Mouse (Mus musculus) lung, postnatal 0 days (tissue): ENCODE data around the gene Slc26a1. TPM values are rescaled to one million over a fixed set of nuclear protein-coding genes. Genes with fewer than 3 reads are reported as not detected.

Source experiments
- ATAC-seq: fragments of 200-750 bp; cut with Nextera tagmentation; 2 replicates; pipeline ENCODE4 v1.8.0; 2017; ENCODE audit warnings: moderate library complexity
- DNase-seq: peaks from one replicate; pipeline ENCODE4 v3.0.0-alpha.2; 2016; ENCODE audit warnings: low spot score
- H3K27ac ChIP-seq: fragments of 300-500 bp; sonication (generic); 2 replicates; pipeline ENCODE4 v1.5.1; 2014; ENCODE audit warnings: antibody characterized with exemption, mild to moderate bottlenecking, low read length, mixed read lengths
- H3K27me3 ChIP-seq: fragments of 300-500 bp; sonication (generic); replicated peaks from 2 replicates; pipeline ENCODE4 v1.6.1; 2014; ENCODE audit warnings: low read length, mixed read lengths; ENCODE audit not compliant: insufficient read depth
- H3K36me3 ChIP-seq: fragments of 300-500 bp; sonication (generic); 2 replicates; pipeline ENCODE4 v1.6.1; 2014; ENCODE audit warnings: low read length, mixed read lengths; ENCODE audit not compliant: insufficient read depth
- H3K4me1 ChIP-seq: fragments of 300-500 bp; sonication (generic); 2 replicates; pipeline ENCODE4 v1.6.1; 2014; ENCODE audit warnings: antibody characterized with exemption, low read depth, low read length, mixed read lengths; ENCODE audit not compliant: insufficient read depth
- H3K4me2 ChIP-seq: fragments of 300-500 bp; sonication (generic); replicated peaks from 2 replicates; pipeline ENCODE4 v1.6.1; 2014; ENCODE audit warnings: low read depth, mild to moderate bottlenecking, low read length, moderate library complexity, mixed read lengths
- H3K4me3 ChIP-seq: fragments of 300-500 bp; sonication (generic); 2 replicates; pipeline ENCODE4 v1.5.1; 2014; ENCODE audit warnings: low read depth, low read length
- H3K9ac ChIP-seq: fragments of 300-500 bp; sonication (generic); replicated peaks from 2 replicates; pipeline ENCODE4 v1.6.1; 2014; ENCODE audit warnings: low read depth, mild to moderate bottlenecking
- H3K9me3 ChIP-seq: fragments of 300-500 bp; sonication (generic); 2 replicates; pipeline ENCODE4 v1.6.1; 2016; ENCODE audit warnings: low read length, mixed read lengths
- CTCF ChIP-seq: IDR thresholded peaks from 2 replicates; pipeline ENCODE4 v1.5.1; 2016; ENCODE audit warnings: antibody characterized with exemption, mild to moderate bottlenecking
- EP300 ChIP-seq: IDR thresholded peaks from 2 replicates; pipeline ENCODE4 v1.6.1; 2016; ENCODE audit warnings: antibody characterized with exemption, mild to moderate bottlenecking, control low read depth
- WGBS: fragments of 180-500 bp; shearing (Covaris S2); extraction: QIAGEN DNeasy Blood & Tissue Kit; methylation state at CpG from one replicate; pipeline ENCODE4 v1.1.7; 2014; 5-methylcytosine and 5-hydroxymethylcytosine counted together
- polyA plus RNA-seq: library from polyadenylated mRNA; unstranded; fragments of >200 nt; fragmentation: Nextera tagmentation; extraction: Ambion mirVana; gene quantifications from 2 replicates; pipeline ENCODE4 v1.2.1, GENCODE M21; 2015

The Slc26a1 gene
- polyA plus RNA-seq, 1 experiment from 2014 or later = 0.19 TPM

DNA sequence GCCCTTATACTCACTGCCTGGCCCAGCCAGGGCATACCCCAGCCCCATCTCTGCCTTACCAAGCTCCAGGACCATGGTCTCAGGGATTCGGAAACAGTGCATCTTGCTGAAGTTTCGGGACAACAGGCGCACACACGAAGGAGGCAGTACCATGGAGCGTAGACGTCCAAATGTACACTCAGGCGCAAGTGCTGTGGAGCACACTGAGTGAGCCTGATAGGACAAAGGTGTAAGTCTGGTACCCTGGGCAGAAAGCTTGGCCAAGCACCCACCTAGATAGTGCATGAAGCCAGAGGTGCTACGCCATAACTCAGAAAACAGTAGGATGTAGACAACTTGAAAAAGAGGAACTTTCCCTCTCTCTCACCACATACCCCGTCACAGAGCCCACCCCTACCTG is 20.0 kb downstream of the Slc26a1 start:
- H3K9me3 ChIP-seq = no peaks in the 10 kb centered on the region
- DNase-seq = no peak
- TF ChIP-seq EP300 (no peak), CTCF (no peak)
- no peak overlapping the region for H3K27ac ChIP-seq
- H3K27me3 ChIP-seq = no peaks in the 10 kb centered on the region
- no peak for ATAC-seq
- no peak overlapping the region for H3K9ac ChIP-seq
- no peak overlapping the region for H3K4me3 ChIP-seq
- no peak overlapping the region for H3K4me2 ChIP-seq
- 94% methylated on average over 9 of the region's 9 CpGs for WGBS
- peaks cover 8% of the 10 kb centered on the region; the same call in 1 of the 2 replicates for H3K4me1 ChIP-seq
- H3K36me3 ChIP-seq = peaks cover 25% of the 10 kb centered on the region; the same call in 1 of the 2 replicates

GRCm38 (mm10) chr5:108654444-108654990 is 20.9 kb downstream of the Slc26a1 start:
- H3K4me3 ChIP-seq = no peak overlapping the region
- H3K9ac ChIP-seq = no peak overlapping the region
- WGBS = 92% methylated on average over 10 of the region's 10 CpGs
- ATAC-seq (no peak), DNase-seq (no peak)
- peaks cover 25% of the 10 kb centered on the region; the same call in 1 of the 2 replicates for H3K36me3 ChIP-seq
- peaks cover 2% of the 10 kb centered on the region; the same call in 1 of the 2 replicates for H3K4me1 ChIP-seq
- TF ChIP-seq CTCF (no peak), EP300 (no peak)
- no peak overlapping the region for H3K27ac ChIP-seq
- no peaks in the 10 kb centered on the region for H3K9me3 ChIP-seq
- H3K4me2 ChIP-seq = no peak overlapping the region
- H3K27me3 ChIP-seq = no peaks in the 10 kb centered on the region

- Histone ChIP-seq H3K27ac (no peak overlapping the region), H3K9me3 (no peaks in the 10 kb centered on the region), H3K36me3 (peaks cover 25% of the 10 kb centered on the region; the same call in 1 of the 2 replicates), H3K9ac (no peak overlapping the region), H3K27me3 (no peaks in the 10 kb centered on the region), H3K4me3 (no peak overlapping the region), H3K4me2 (no peak overlapping the region), H3K4me1 (no peaks in the 10 kb centered on the region)
- ATAC-seq (no peak), DNase-seq (no peak)
- no peak for TF ChIP-seq EP300
- 81% methylated on average over 6 of the region's 6 CpGs for WGBS
Observed at GRCm38 (mm10) chr5:108653341-108653740, 22.0 kb downstream of the Slc26a1 start.

GRCm38 (mm10) chr5:108651823-108652222 is 23.5 kb downstream of the Slc26a1 start:
- no peaks in the 10 kb centered on the region for H3K4me1 ChIP-seq
- WGBS = 36% methylated on average over 1 of the region's 1 CpGs
- H3K27me3 ChIP-seq = no peaks in the 10 kb centered on the region
- H3K9me3 ChIP-seq = no peaks in the 10 kb centered on the region
- H3K4me3 ChIP-seq = no peak overlapping the region
- ATAC-seq (peak; percentile 62), DNase-seq (peak; percentile 86)
- TF ChIP-seq CTCF (peak; percentile 87), EP300 (no peak)
- peaks cover 25% of the 10 kb centered on the region; the same call in 1 of the 2 replicates for H3K36me3 ChIP-seq
- H3K4me2 ChIP-seq = no peak overlapping the region
- no peak overlapping the region for H3K27ac ChIP-seq
- no peak overlapping the region for H3K9ac ChIP-seq

- Histone ChIP-seq H3K4me1 (no peaks in the 10 kb centered on the region), H3K4me2 (no peak overlapping the region), H3K9me3 (no peaks in the 10 kb centered on the region), H3K4me3 (no peak overlapping the region), H3K9ac (no peak overlapping the region), H3K27ac (no peak overlapping the region), H3K36me3 (peaks cover 25% of the 10 kb centered on the region; the same call in 1 of the 2 replicates), H3K27me3 (no peaks in the 10 kb centered on the region)
- WGBS = 78% methylated on average over 5 of the region's 5 CpGs
- DNase-seq (no peak), ATAC-seq (no peak)
- TF ChIP-seq CTCF (no peak), EP300 (no peak)
Observed at GRCm38 (mm10) chr5:108651136-108651720, 24.1 kb downstream of the Slc26a1 start.

- Histone ChIP-seq H3K4me1 (no peaks in the 10 kb centered on the region), H3K36me3 (peaks cover 23% of the 10 kb centered on the region; the same call in 1 of the 2 replicates), H3K27ac (no peak overlapping the region), H3K27me3 (no peaks in the 10 kb centered on the region), H3K9me3 (no peaks in the 10 kb centered on the region), H3K9ac (no peak overlapping the region), H3K4me3 (no peak overlapping the region), H3K4me2 (no peak overlapping the region)
- DNase-seq (no peak), ATAC-seq (no peak)
- TF ChIP-seq EP300 (no peak), CTCF (no peak)
- WGBS = 88% methylated on average over 7 of the region's 7 CpGs
Observed at GRCm38 (mm10) chr5:108650341-108650740, 25.0 kb downstream of the Slc26a1 start.
